Mouse (Mus musculus): ENCODE measurements at regions not wholly inside any gene's neighbourhood (a gene's known extent, or its start where the extent isn't known, plus 50 kb on each side); places are given as distances from the start of the nearest gene placed in this dataset.
A peak's percentile ranks its signal among the peaks of the same experiment; 100 is the strongest.

GRCm38 (mm10) chr1:77281741-77282140 is 233.1 kb downstream of the Epha4 start:
- peaks cover 0 to 45% of the 10 kb centered on the region in 2 experiments; a peak in 3 of 4 replicates for H3K4me1 ChIP-seq (ENCODE audit: control insufficient read depth in 1 of 2, insufficient read depth in 2 of 2)
- no peaks in the 10 kb centered on the region for H3K79me2 ChIP-seq (replicated peaks; ENCODE audit: control insufficient read depth, extremely low read depth, insufficient read depth, poor library complexity, severe bottlenecking)
- DNase-seq (ENCODE audit: extremely low read depth) = no peak
- H3K9me3 ChIP-seq (replicated peaks; ENCODE audit: low read length) = peaks cover 4% of the 10 kb centered on the region
- in situ Hi-C loops (cut with MboI; ENCODE audit: low pct_ligation_motif_present, low pct_unique_long_range_greater_than_20kb, low sequenced_read_pairs) = no loop called here
- H3K27me3 ChIP-seq (replicated peaks) = no peaks in the 10 kb centered on the region
- H3K4me2 ChIP-seq (ENCODE audit: insufficient read depth, low read depth, poor library complexity, severe bottlenecking) = no peak overlapping the region
- peak overlapping the region; percentile 79; the same call in 1 of the 2 replicates for H3K27ac ChIP-seq (ENCODE audit: insufficient read depth, low read depth)
- dilution Hi-C loops (cut with MboI; ENCODE audit: extremely low pct_ligation_motif_present, extremely low pct_unique_long_range_greater_than_20kb, low sequenced_read_pairs) = no loop called here
- TF ChIP-seq ELF1 (IDR thresholded peaks at IDR 0.05; ENCODE audit: low read depth, low read length) (no peak), POLR2AphosphoS2 (IDR thresholded peaks at IDR 0.05; ENCODE audit: low read depth, low read length) (no peak), TCF12 (IDR thresholded peaks at IDR 0.05; ENCODE audit: low read depth, low read length) (no peak), ZMIZ1 (IDR thresholded peaks at IDR 0.05; ENCODE audit: low read depth, low read length) (no peak), BHLHE40 (IDR thresholded peaks at IDR 0.05; ENCODE audit: low read depth, low read length) (no peak), MAZ (IDR thresholded peaks at IDR 0.05; ENCODE audit: low read depth, low read length) (no peak), E2F4 (IDR thresholded peaks at IDR 0.05; ENCODE audit: insufficient replicate concordance, low read depth, low read length) (no peak), MAFK (IDR thresholded peaks at IDR 0.05; ENCODE audit: insufficient replicate concordance, low read length) (no peak), KAT2A (IDR thresholded peaks at IDR 0.05; ENCODE audit: insufficient replicate concordance, low read length) (no peak), POLR2A (IDR thresholded peaks at IDR 0.05; ENCODE audit: low read depth, low read length) (no peak), NRF1 (IDR thresholded peaks at IDR 0.05; ENCODE audit: low read depth, low read length) (no peak), USF2 (conservative IDR thresholded peaks at IDR 0.05; ENCODE audit: low read depth, low read length) (no peak), CTCF (conservative IDR thresholded peaks at IDR 0.05 in 1 of 2, IDR thresholded peaks at IDR 0.05 in 1 of 2; ENCODE audit: low read depth in 2 of 2, low read length in 2 of 2) (no peak), CHD2 (IDR thresholded peaks at IDR 0.05; ENCODE audit: low read length) (no peak), ETS1 (conservative IDR thresholded peaks at IDR 0.05; ENCODE audit: low read depth, low read length) (no peak)
- H3K4me3 ChIP-seq (replicated peaks in 1 of 3; ENCODE audit: low read depth in 2 of 3, low read length in 2 of 3, poor library complexity in 1 of 3) = no peak overlapping the region
- H3K9ac ChIP-seq (ENCODE audit: insufficient read depth, low read depth) = no peak overlapping the region
- no peaks in the 10 kb centered on the region for H3K36me3 ChIP-seq (replicated peaks in 1 of 2; ENCODE audit: control insufficient read depth in 1 of 2, insufficient read depth in 1 of 2, low read length in 1 of 2)

- H3K9ac ChIP-seq (ENCODE audit: insufficient read depth, low read depth) = no peak overlapping the region
- no peaks in the 10 kb centered on the region for H3K36me3 ChIP-seq (replicated peaks in 1 of 2; ENCODE audit: control insufficient read depth in 1 of 2, insufficient read depth in 1 of 2, low read length in 1 of 2)
- H3K4me2 ChIP-seq (ENCODE audit: insufficient read depth, low read depth, poor library complexity, severe bottlenecking) = no peak overlapping the region
- TF ChIP-seq JUND (conservative IDR thresholded peaks at IDR 0.05; ENCODE audit: low read depth, low read length) (no peak), E2F4 (IDR thresholded peaks at IDR 0.05; ENCODE audit: insufficient replicate concordance, low read depth, low read length) (no peak), IRF4 (IDR thresholded peaks at IDR 0.05; ENCODE audit: low read depth, low read length) (no peak), HCFC1 (IDR thresholded peaks at IDR 0.05; ENCODE audit: low read depth, low read length) (no peak), ELF1 (IDR thresholded peaks at IDR 0.05; ENCODE audit: low read depth, low read length) (no peak), ZKSCAN1 (IDR thresholded peaks at IDR 0.05; ENCODE audit: borderline replicate concordance, low read depth, low read length) (no peak), USF2 (conservative IDR thresholded peaks at IDR 0.05; ENCODE audit: low read depth, low read length) (no peak), JUN (IDR thresholded peaks at IDR 0.05; ENCODE audit: insufficient read depth, low read depth, low read length) (no peak), NELFE (IDR thresholded peaks at IDR 0.05; ENCODE audit: low read depth, low read length) (no peak)
- dilution Hi-C loops (cut with MboI; ENCODE audit: extremely low pct_ligation_motif_present, extremely low pct_unique_long_range_greater_than_20kb, low sequenced_read_pairs) (no loop called here), in situ Hi-C loops (cut with MboI; ENCODE audit: low pct_ligation_motif_present, low pct_unique_long_range_greater_than_20kb, low sequenced_read_pairs) (no loop called here)
- no peak overlapping the region for H3K4me3 ChIP-seq (replicated peaks in 1 of 3; ENCODE audit: low read depth in 2 of 3, low read length in 2 of 3, poor library complexity in 1 of 3)
- H3K4me1 ChIP-seq (ENCODE audit: control insufficient read depth in 1 of 2, insufficient read depth in 2 of 2) = no peaks in the 10 kb centered on the region
- no peaks in the 10 kb centered on the region for H3K27me3 ChIP-seq (replicated peaks)
- no peaks in the 10 kb centered on the region for H3K79me2 ChIP-seq (replicated peaks; ENCODE audit: control insufficient read depth, extremely low read depth, insufficient read depth, poor library complexity, severe bottlenecking)
- no peak for DNase-seq (ENCODE audit: extremely low read depth)
- H3K9me3 ChIP-seq (replicated peaks; ENCODE audit: low read length) = no peaks in the 10 kb centered on the region
- H3K27ac ChIP-seq (ENCODE audit: insufficient read depth, low read depth) = no peak overlapping the region
These were observed 216.2 kb downstream of the Epha4 start for GRCm38 (mm10) chr1:77298713-77299132.

Measured in CH12.LX (cell line).